Mouse (Mus musculus) cortical plate, adult 2 months (tissue): Measurements from ENCODE around the gene Meiob.

Experiments used
- CTCF ChIP-seq: fragments of 200-500 bp; IDR thresholded peaks from 2 replicates; pipeline ENCODE4 v1.5.1; 2011; ENCODE audit warnings: mild to moderate bottlenecking, control low read depth, low read length; ENCODE audit not compliant: insufficient read depth; ENCODE audit errors: extremely low read depth
- POLR2A ChIP-seq: fragments of 200-500 bp; IDR thresholded peaks from 2 replicates; pipeline ENCODE4 v1.6.1; 2011; ENCODE audit warnings: mild to moderate bottlenecking, low read length, control low read depth; ENCODE audit not compliant: insufficient read depth; ENCODE audit errors: extremely low read depth

DNA sequence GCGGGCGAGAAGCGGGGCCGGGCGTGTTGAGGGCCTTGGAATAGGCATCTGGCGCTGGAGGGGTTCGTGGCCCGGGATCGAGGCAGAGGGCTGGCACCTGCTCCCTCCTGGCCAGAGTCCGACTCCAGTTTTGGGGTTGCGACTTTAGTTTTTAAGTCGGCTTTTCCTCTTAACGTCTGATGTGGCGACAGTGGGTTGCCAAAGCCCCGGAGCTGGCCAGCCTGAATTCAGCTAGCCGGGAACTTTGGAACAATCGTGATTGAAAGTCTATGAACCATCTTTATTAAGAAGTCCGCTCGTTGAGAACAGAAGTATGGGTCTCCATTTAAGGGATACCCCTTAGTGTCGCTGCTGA, 46.7 kb downstream of the Meiob start:
- TF ChIP-seq CTCF (no peak), POLR2A (no peak)
